Mouse (Mus musculus) embryonic facial prominence, embryonic 15.5 days (tissue): Measurements from ENCODE around the gene Adamtsl1. TPM values are rescaled to one million over a fixed set of nuclear protein-coding genes. Genes with fewer than 3 reads are reported as not detected.

Experiments used
- ATAC-seq: fragments of 200-750 bp; cut with Nextera tagmentation; 2 replicates; pipeline ENCODE4 v1.8.0; 2017; ENCODE audit warnings: low read depth, moderate TSS enrichment; ENCODE audit not compliant: insufficient number of reproducible peaks, low FRiP score, low TSS enrichment
- H3K27ac ChIP-seq: fragments of 300-500 bp; sonication (generic); replicated peaks from 2 replicates; pipeline ENCODE4 v1.5.1; 2015; ENCODE audit warnings: mild to moderate bottlenecking, inconsistent platforms
- H3K27me3 ChIP-seq: fragments of 300-500 bp; sonication (generic); 2 replicates; pipeline ENCODE4 v1.6.1; 2015; ENCODE audit warnings: inconsistent platforms
- H3K36me3 ChIP-seq: fragments of 300-500 bp; sonication (generic); 2 replicates; pipeline ENCODE4 v1.6.1; 2015; ENCODE audit warnings: mild to moderate bottlenecking, inconsistent platforms
- H3K4me1 ChIP-seq: fragments of 300-500 bp; sonication (generic); 2 replicates; pipeline ENCODE4 v1.6.1; 2015; ENCODE audit warnings: inconsistent platforms
- H3K4me2 ChIP-seq: fragments of 300-500 bp; sonication (generic); replicated peaks from 2 replicates; pipeline ENCODE4 v1.6.1; 2015; ENCODE audit warnings: mild to moderate bottlenecking, inconsistent platforms
- H3K4me3 ChIP-seq: fragments of 300-500 bp; sonication (generic); replicated peaks from 2 replicates; pipeline ENCODE4 v1.5.1; 2015; ENCODE audit warnings: mild to moderate bottlenecking, inconsistent platforms
- H3K9ac ChIP-seq: fragments of 300-500 bp; sonication (generic); 2 replicates; pipeline ENCODE4 v1.6.1; 2015; ENCODE audit warnings: inconsistent platforms
- H3K9me3 ChIP-seq: fragments of 300-500 bp; sonication (generic); replicated peaks from 2 replicates; pipeline ENCODE4 v1.6.1; 2016; ENCODE audit warnings: inconsistent platforms
- WGBS: fragments of 180-500 bp; shearing (Covaris S2); methylation state at CpG from one replicate; pipeline ENCODE4 v1.1.7; 2015; 5-methylcytosine and 5-hydroxymethylcytosine counted together
- polyA plus RNA-seq: library from polyadenylated mRNA; unstranded; fragments of >200 nt; fragmentation: Nextera tagmentation; extraction: Ambion mirVana; gene quantifications from 2 replicates; pipeline ENCODE4 v1.2.1, GENCODE M21; 2015

The Adamtsl1 gene
- polyA plus RNA-seq, 1 experiment from 2014 or later, result 38.0 TPM

DNA sequence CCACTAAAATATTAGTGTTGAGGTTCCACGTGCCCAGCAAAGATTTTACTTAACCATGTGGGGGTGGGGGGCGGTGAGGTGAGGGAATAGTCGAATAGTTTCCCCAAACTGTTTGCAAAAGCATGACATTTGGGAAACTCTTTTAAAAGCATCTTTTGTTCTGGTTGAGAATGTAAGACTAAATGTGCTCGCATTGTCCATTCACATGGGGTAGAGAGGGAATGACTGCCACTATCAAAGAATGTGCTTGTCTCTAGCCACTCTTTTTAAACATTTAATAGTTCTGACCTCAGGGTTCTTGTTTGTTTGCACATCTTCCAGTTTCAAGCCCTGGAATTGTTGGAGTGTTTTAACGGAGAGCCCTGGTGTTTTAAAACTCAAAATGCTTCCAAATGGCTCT, 764.6 kb downstream of the Adamtsl1 start:
- peaks cover 17% of the 10 kb centered on the region for H3K4me1 ChIP-seq
- H3K27me3 ChIP-seq, result no peaks in the 10 kb centered on the region
- no peaks in the 10 kb centered on the region for H3K36me3 ChIP-seq
- H3K4me2 ChIP-seq, result no peak overlapping the region
- no peak overlapping the region for H3K4me3 ChIP-seq
- no peak overlapping the region for H3K9ac ChIP-seq
- WGBS, result 45% methylated on average over 5 of the region's 5 CpGs
- no peak for ATAC-seq
- H3K9me3 ChIP-seq, result no peaks in the 10 kb centered on the region
- H3K27ac ChIP-seq, result no peak overlapping the region

DNA sequence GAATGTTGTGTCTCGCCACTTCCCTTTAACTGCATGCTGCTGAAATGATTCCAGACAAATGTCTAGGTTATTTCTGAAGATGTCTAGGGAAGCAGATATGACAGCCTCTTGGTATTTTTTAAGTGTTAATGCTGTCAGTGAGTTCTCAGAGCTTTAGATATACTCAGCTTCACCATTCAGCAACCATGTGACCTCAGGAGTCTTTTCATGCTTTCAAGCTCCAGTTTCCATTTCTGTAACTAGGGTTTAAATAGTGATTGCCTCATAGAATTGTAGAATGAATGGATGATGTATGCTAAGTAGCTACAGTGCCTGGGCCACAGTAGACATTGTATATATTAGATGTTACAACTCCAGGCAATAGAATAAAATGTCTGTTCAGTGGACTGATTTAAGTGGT, 772.6 kb downstream of the Adamtsl1 start:
- Histone ChIP-seq H3K27me3 (no peaks in the 10 kb centered on the region), H3K9ac (no peak overlapping the region), H3K27ac (no peak overlapping the region), H3K4me3 (no peak overlapping the region), H3K4me1 (peaks cover 9% of the 10 kb centered on the region), H3K36me3 (no peaks in the 10 kb centered on the region), H3K9me3 (no peaks in the 10 kb centered on the region), H3K4me2 (no peak overlapping the region)
- no peak for ATAC-seq
- 86% methylated on average over 1 of the region's 1 CpGs for WGBS

DNA sequence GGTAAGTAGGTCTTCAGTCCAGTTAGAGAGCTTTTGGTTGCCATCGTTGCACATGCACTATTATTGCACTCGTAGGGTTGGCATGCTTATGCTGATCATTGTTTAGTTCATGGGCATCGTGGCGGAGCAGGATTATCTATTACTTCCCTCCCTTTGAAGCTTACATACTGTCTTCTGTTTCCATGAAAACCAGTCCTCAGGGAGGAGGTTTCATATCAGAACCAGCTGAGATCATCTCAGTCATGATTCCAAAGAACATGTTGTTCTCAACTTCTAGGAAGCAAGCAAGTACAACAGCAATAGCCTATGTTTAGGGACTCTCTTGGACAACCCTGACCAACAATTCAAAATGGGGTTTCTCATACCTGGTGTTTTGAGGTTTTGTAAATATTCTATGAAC, 774.3 kb downstream of the Adamtsl1 start:
- 82% methylated on average over 4 of the region's 4 CpGs for WGBS
- no peaks in the 10 kb centered on the region for H3K27me3 ChIP-seq
- no peaks in the 10 kb centered on the region for H3K9me3 ChIP-seq
- no peaks in the 10 kb centered on the region for H3K36me3 ChIP-seq
- no peak overlapping the region for H3K27ac ChIP-seq
- ATAC-seq, result no peak
- no peak overlapping the region for H3K4me2 ChIP-seq
- peaks cover 9% of the 10 kb centered on the region for H3K4me1 ChIP-seq
- no peak overlapping the region for H3K4me3 ChIP-seq
- no peak overlapping the region for H3K9ac ChIP-seq

DNA sequence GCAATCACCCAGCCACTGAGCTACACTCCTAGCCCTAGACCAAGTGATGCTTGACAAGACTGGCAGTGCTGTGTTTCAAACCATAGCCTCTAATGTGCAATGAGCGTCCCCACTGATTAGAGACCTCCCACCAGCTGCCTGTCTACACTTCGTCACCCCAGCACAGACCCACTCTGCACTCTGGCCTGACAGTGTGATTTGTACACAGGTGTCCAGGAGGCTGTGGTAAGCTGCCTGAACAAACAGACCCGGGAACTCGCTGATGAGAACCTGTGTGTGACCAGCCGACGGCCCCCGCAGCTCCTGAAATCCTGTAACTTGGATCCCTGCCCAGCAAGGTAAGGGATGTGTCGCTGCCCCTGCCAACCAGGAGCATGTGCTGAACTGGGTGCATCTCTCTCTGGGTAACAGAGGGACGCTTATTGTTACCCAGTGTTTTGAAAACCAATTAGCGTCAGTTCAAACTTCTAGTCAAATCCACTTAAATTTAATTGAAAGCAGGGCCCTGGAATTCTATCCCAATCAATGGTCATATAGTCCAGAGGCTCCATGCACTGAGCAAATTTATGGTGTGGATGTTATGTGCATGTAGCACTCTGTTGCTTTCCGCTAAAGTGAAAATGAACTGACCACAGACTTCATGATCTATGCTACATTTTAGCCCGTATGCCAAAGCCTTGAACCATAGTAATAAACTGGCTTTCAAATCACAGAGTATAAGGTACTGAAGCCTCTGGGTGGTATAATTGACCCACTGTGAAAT, 775.7 kb downstream of the Adamtsl1 start:
- Histone ChIP-seq H3K27ac (no peak overlapping the region), H3K9ac (no peak overlapping the region), H3K9me3 (no peaks in the 10 kb centered on the region), H3K4me2 (no peak overlapping the region), H3K4me3 (no peak overlapping the region), H3K4me1 (peaks cover 12% of the 10 kb centered on the region), H3K36me3 (no peaks in the 10 kb centered on the region), H3K27me3 (no peaks in the 10 kb centered on the region)
- WGBS, result 44% methylated on average over 12 of the region's 12 CpGs
- ATAC-seq, result no peak

- H3K4me1 ChIP-seq, result peaks cover 15% of the 10 kb centered on the region
- no peak overlapping the region for H3K9ac ChIP-seq
- WGBS, result 25% methylated on average over 2 of the region's 2 CpGs
- no peaks in the 10 kb centered on the region for H3K36me3 ChIP-seq
- no peaks in the 10 kb centered on the region for H3K9me3 ChIP-seq
- peak; percentile 65; the same call in 1 of the 2 replicates for ATAC-seq
- no peaks in the 10 kb centered on the region for H3K27me3 ChIP-seq
- H3K4me3 ChIP-seq, result no peak overlapping the region
- H3K27ac ChIP-seq, result peak overlapping the region; percentile 51
- H3K4me2 ChIP-seq, result no peak overlapping the region
Observed at GRCm38 (mm10) chr4:86294828-86295251, 780.9 kb downstream of the Adamtsl1 start.

DNA sequence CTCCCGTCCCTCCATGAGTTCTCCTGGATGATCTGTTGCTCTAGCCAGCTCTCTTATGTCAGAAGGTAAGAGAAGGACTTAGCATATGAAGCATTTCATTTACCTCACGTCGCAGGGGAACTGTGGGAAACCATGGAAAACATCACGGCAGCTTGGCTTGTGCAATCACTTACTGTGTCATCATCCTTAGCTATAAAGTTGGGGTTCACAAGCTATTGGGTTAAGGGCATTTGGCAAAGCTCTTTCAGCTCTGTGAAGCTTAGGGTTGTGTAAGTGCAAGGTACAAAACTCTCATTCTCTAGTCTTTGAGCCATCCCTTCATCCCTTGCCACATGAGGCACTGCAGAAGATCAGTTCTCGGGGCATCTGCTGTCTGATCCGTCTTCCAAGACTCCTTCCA, 787.5 kb downstream of the Adamtsl1 start:
- no peak overlapping the region for H3K27ac ChIP-seq
- H3K4me3 ChIP-seq, result no peak overlapping the region
- H3K4me1 ChIP-seq, result no peaks in the 10 kb centered on the region
- H3K4me2 ChIP-seq, result no peak overlapping the region
- no peak overlapping the region for H3K9ac ChIP-seq
- H3K27me3 ChIP-seq, result no peaks in the 10 kb centered on the region
- H3K9me3 ChIP-seq, result no peaks in the 10 kb centered on the region
- no peak for ATAC-seq
- H3K36me3 ChIP-seq, result no peaks in the 10 kb centered on the region
- 83% methylated on average over 6 of the region's 6 CpGs for WGBS

DNA sequence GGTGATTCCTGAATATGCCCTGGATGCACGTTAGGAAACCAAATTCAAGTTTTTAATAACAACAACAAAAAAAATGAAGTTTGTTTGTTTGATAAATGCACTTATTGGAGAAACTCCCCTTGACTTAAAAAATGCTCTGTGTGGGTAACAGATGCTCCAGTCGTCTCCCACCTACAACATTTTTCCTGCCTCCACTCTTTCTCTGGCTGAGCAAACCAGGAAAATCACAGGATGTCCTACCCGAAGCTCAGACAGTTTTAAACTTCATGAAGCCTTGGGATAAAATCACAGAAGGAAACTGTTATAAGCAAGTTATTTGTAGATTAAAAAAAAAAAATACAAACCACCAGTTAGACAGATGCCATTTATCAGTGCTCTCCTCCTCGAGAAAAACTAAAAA, 788.1 kb downstream of the Adamtsl1 start:
- no peaks in the 10 kb centered on the region for H3K36me3 ChIP-seq
- no peak overlapping the region for H3K9ac ChIP-seq
- H3K9me3 ChIP-seq, result no peaks in the 10 kb centered on the region
- no peak overlapping the region for H3K27ac ChIP-seq
- no peaks in the 10 kb centered on the region for H3K27me3 ChIP-seq
- H3K4me3 ChIP-seq, result no peak overlapping the region
- 56% methylated on average over 4 of the region's 4 CpGs for WGBS
- ATAC-seq, result no peak
- no peak overlapping the region for H3K4me2 ChIP-seq
- no peaks in the 10 kb centered on the region for H3K4me1 ChIP-seq

DNA sequence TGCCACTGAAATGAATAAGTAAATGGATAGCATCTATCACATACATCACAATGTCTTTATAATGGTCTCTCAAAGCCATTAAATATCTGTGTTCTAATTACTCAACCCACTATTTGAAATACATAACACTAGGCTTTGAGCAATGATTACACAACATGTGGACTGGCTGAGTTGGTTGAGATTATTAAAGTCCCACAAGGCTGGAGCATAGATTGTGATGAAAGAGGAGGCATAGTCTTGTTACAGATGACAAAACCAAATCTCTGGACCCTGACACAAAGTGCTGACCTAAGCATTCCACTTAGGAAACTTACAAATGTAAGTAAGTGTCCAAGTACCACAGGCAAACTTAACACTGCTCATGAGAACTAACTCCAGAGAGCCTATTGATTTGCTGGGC, 792.8 kb downstream of the Adamtsl1 start:
- no peaks in the 10 kb centered on the region for H3K27me3 ChIP-seq
- H3K4me1 ChIP-seq, result no peaks in the 10 kb centered on the region
- H3K9ac ChIP-seq, result no peak overlapping the region
- no peaks in the 10 kb centered on the region for H3K36me3 ChIP-seq
- no peaks in the 10 kb centered on the region for H3K9me3 ChIP-seq
- H3K27ac ChIP-seq, result no peak overlapping the region
- no peak overlapping the region for H3K4me3 ChIP-seq
- no peak for ATAC-seq
- no peak overlapping the region for H3K4me2 ChIP-seq

- H3K9ac ChIP-seq, result no peak overlapping the region
- H3K36me3 ChIP-seq, result no peaks in the 10 kb centered on the region
- no peak overlapping the region for H3K4me3 ChIP-seq
- no peak for ATAC-seq
- no peaks in the 10 kb centered on the region for H3K9me3 ChIP-seq
- H3K27me3 ChIP-seq, result no peaks in the 10 kb centered on the region
- no peak overlapping the region for H3K4me2 ChIP-seq
- WGBS, result 93% methylated on average over 2 of the region's 2 CpGs
- no peaks in the 10 kb centered on the region for H3K4me1 ChIP-seq
- H3K27ac ChIP-seq, result no peak overlapping the region
Observed at GRCm38 (mm10) chr4:86309178-86309577, 795.2 kb downstream of the Adamtsl1 start.

GRCm38 (mm10) chr4:86310806-86311730, 797.1 kb downstream of the Adamtsl1 start:
- H3K4me2 ChIP-seq, result no peak overlapping the region
- no peaks in the 10 kb centered on the region for H3K9me3 ChIP-seq
- H3K4me1 ChIP-seq, result no peaks in the 10 kb centered on the region
- H3K36me3 ChIP-seq, result no peaks in the 10 kb centered on the region
- H3K9ac ChIP-seq, result no peak overlapping the region
- H3K27me3 ChIP-seq, result no peaks in the 10 kb centered on the region
- WGBS, result 54% methylated on average over 7 of the region's 7 CpGs
- ATAC-seq, result no peak
- H3K4me3 ChIP-seq, result no peak overlapping the region
- no peak overlapping the region for H3K27ac ChIP-seq

DNA sequence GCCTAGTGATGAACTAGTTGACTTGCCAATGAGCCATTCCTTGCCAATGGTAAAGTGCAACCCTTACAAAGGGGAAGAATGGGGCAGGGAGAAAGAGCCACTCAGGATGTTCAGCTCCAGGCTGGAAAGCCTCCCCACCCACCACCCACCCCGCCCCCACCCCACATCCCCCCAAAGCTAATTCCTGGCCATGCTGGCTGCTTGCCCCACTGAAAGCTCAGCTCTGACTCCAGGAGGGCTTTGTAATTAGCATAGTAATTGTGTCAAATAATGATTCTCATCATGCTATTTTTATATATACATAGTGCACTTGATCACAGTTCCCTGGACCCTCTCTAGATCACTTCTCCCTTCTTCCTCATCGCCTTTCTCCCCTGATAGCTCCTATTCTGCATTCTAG, 798.4 kb downstream of the Adamtsl1 start:
- no peaks in the 10 kb centered on the region for H3K36me3 ChIP-seq
- 79% methylated on average over 2 of the region's 2 CpGs for WGBS
- H3K27ac ChIP-seq, result no peak overlapping the region
- no peaks in the 10 kb centered on the region for H3K9me3 ChIP-seq
- no peak for ATAC-seq
- H3K4me3 ChIP-seq, result no peak overlapping the region
- H3K4me2 ChIP-seq, result no peak overlapping the region
- no peaks in the 10 kb centered on the region for H3K4me1 ChIP-seq
- no peak overlapping the region for H3K9ac ChIP-seq
- H3K27me3 ChIP-seq, result no peaks in the 10 kb centered on the region
